Mouse (Mus musculus) regulatory T cell (primary cell): ENCODE measurements around the gene Faiml.

Source experiments
- in situ Hi-C: fragments of 300-600 bp; cut with MboI, MseI; formaldehyde crosslinking; loops from one replicate; pipeline ENCODE4 v1.15.1; 2025; ENCODE audit warnings: high pct_unique_total_duplicates

Gene Faiml

DNA sequence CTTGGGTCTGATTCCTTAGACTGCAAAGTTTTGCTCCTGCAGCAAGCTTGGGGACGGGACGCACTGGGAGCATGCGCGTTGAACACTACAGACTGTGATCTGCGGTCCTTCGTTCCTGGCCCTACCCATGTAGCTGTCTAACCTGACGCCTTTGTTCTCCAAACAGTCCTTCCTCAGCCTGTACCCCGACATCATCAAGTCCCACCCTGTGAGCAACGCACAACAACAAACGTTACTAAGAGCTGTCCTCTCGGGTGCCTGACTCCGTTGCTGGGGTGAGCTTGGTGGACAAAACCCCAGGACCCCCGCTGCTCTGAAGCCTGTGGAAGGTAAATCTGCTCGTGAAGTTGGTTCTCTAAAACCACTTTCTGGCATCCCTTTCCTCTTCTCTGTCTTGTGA, at the start of gene Faiml:
Gene Faiml (minus strand): TSS at position 101 of the 400 bp plus-strand sequence.
- in situ Hi-C loops: no loop called here

DNA sequence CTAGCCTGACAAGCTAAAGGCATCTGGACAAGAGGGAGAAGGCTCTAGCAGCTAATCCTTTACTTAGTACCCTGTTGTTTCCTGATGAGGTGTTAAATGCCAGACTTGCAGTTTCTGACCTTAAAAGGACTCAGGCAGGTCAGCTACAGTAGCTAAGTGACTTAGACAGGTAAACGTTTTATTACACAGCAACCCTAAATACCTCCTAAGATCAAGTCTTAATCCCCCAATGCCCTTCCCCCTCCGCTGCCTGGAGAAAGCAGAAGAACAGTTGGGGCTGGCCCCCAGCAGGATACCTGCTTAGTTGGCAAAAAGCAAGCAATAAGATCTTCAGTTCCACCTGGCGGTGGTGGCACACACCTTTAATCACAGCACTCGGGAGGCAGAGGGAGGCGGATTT, 21.9 kb upstream of the Faiml start:
- in situ Hi-C loops: no loop called here

DNA sequence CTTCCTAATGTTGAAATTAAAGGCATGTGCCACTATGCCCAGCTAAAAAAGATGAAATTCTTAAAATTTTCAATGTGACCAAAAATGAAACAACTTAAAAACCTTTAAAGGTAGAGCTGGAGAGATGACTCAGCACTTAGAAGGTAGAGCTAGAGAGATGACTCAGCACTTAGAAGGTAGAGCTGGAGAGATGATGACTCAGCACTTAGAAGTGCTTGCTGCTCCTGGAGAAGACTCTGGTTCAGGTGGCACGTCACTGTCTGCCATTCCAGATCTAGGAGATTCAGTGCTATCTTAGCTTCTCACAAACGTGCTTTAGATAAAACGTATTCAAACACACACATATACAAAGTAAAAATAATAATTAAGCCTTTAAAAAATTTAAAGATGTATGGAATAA, 19.8 kb upstream of the Faiml start:
- in situ Hi-C loops: no loop called here

DNA sequence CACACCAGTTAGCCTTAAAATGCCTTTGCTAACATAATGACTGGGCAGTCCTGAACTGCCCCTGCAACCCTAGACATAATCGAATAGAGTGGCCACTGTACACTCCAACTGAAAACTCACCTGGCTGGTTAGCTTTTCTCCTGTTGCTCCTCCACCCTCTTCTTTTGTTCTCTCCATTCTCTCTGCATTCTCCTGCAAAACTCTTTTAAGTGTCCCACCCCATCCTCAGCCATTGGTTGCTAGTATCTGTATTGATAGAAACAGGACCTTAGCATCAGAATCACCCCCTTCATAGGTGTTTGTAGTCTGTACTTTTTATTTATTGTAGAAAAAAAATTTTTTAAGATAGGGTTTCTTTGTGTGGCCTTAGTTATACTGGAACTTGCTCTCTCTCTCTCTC, 19.2 kb upstream of the Faiml start:
- in situ Hi-C loops: no loop called here

DNA sequence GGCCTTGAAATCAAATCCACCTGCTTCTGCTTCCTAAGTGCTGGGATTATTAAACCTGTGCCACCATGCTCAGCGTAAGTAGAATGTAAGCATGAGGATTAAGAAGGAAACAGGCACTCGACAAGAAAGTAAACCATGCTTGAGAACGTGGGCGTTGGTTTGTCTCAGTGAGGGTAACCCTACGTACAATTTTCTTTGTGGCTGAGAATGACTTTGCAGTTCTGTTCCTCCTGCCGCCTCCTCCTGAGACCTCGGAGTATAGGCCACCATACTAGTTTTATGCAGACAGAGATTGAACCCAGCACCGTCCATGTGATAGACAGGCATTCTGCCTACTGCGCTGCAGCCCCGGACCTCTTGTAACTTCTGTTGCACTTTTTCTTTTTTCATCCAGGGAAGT, 16.8 kb upstream of the Faiml start:
- in situ Hi-C loops: no loop called here

DNA sequence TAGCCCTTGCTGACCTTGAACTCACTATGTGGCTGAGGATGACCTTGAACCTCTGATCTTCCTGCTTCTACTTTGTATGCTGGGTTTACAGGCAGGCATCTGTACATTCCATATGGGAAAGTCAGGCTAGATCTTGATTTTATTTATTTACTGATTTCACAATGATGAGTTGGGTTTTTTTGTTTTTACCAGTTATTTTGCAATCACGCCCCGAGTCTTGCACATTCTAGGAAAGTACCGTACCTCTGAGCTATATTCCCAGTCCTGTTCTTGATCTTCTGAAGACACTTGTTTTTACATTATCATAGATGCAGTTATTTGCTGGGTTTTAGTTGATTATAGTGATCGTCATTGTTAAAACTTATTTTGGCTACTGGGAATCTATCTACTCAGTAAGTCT, 11.9 kb upstream of the Faiml start:
- in situ Hi-C loops: loop anchor here (10.0 kb wide), 2 partner anchors 274 to 644 kb away; partner anchors contain the start of gene Mrps22

DNA sequence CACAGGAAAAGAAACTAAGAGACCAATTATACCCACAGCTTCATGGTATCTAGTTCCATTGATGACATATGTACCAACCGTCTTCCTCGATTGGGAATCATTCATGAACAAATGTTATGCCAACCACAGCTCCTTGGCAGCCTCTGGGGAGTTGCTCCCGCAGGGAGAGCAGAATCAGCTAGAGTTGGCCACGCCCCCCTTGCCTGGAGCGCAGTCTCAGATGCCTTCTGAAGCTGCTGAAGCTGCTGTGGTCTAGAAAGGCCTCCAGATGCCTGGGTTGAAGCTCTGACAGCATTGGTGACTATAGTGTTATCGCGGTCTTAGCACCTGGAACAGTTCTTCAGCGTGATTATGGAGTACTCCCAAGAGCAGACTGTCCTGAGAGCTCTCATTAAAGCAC, 11.3 kb upstream of the Faiml start:
- in situ Hi-C loops: loop anchor here (10.0 kb wide), 2 partner anchors 274 to 644 kb away; partner anchors contain the start of gene Mrps22

DNA sequence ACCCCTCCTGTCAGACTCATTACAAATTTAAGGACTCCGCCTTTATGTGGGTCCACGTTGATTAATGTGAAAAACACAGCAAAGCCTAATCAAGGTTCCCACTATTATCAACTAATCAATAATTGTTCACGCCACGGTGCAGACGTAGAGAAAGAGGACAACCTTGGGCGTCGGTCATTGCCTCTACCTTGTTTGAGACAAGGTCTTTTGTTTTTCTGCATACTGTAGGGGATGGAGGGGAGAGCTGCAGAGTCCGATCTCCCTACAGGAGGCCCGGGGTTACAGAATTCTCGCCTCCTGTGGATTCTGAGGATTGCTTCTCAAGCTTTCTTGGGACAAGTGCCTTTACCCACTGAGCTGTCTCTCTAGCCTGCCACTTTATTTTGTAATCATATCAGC, 6.9 kb upstream of the Faiml start:
- in situ Hi-C loops: loop anchor here (5.0 to 10.0 kb wide), 3 partner anchors 102 to 639 kb away; partner anchors contain the start of genes Mrps22 and Pik3cb

DNA sequence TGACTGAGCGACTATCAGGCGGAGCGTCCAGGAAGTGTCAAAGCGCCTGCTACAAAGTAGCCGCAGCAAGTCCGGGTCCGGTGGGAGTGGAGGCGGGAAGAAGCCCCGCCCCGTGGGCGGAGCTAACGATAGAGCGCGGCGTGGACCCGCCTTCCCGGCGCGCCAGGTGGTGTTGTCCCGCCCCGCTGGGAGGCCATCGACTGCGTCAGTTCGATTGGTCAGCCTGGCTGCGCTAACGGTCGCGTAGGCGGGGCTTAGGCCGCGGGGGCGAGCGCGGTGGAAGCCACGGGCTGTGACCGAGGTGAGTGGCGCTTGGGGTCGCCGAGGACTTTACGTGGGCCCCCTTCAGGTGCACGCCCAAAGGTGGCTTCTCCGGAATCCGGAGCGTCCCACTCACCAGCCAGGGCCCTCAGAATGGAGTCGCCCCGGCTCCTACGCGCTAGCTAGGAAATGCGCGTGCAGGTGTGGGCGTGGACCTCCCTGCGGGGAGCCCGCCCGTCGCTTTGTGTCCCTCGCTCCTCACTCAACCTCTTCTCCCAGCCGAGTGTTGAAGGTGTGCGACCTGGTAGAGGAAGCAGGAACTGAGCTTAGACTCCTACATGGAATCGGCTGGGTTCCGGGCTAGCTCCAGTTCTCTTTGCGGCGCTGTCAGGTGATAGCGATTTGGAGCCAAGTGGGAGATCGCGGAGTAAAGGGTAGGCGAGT, 6.3 kb upstream of the Faiml start, which contains the start of gene Cep70:
Gene Cep70 (plus strand): TSS at position 178 of the 705 bp plus-strand sequence.
- in situ Hi-C loops: loop anchor here (5.0 to 10.0 kb wide), 3 partner anchors 101 to 639 kb away; partner anchors contain the start of genes Mrps22 and Pik3cb

DNA sequence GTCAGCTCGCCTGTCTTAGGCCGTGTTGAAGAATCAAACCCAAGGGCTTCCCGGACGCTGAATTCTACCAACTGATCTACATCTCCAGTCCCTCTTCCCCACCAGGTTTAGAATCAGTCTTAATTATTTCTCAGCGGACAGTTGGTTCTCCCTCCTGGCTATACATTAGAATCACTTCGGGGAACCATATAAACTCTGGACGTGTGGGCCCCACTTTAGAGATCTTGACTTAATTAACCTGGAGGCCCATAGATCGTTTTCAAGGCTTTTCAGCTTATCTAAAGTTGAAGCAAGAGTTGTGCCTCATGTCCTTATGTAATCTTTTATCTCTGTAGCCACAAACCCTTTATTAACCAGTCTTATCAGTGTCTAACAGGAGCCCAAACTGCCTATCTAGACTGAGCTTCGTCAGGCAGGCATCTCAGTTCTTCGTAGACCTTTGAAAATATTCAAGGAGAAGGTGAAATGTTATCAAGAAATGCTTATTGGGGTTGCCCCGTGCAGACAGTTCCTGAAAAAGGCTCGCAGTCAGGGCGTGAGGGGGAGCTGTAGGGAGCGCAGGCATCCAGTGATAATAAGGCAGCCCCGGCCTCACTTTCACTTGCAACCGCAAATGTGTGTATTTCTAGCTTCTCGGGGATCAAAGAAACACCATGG, 5.6 kb upstream of the Faiml start:
- in situ Hi-C loops: loop anchor here (5.0 to 10.0 kb wide), 3 partner anchors 100 to 638 kb away; partner anchors contain the start of genes Mrps22 and Pik3cb

DNA sequence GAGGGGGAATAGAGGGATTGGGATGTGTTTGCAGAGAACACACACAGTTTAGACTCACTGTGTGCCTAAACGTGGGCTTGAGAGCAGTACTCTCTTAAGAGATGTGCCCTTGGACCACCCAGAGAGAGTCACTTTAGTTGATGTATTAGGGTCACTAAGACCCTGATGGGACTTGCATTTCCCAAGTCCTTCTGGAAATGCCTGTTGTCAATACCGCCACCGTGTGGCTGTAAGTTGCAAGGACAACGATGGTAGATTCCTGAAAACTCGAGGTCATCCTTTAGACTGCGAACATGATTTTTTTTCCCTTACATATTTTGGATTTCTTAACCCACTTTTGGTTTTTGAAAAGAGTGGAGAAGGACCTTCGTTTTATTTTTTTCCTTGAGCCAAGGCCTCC, 5.0 kb upstream of the Faiml start:
- in situ Hi-C loops: loop anchor here (5.0 to 10.0 kb wide), 3 partner anchors 100 to 637 kb away; partner anchors contain the start of genes Mrps22 and Pik3cb

DNA sequence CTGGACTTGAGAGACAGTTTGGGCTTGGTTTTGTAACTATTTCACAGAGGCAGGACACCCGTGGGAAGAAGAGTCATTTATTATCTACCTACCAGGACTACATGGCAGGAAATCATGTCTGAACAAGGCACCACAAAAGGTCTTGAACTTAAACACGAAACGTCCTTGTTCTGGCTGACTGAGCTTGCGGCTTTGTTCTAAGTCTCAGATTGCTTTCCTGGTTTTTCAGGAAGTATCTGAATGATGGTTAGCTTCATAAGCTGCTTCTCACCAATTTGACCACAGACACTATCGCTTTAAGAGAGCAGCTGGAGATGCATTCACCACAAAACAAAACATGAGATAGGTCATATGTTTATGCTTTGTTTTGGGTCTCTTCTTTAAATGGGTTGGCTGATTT, 3.5 kb upstream of the Faiml start:
- in situ Hi-C loops: loop anchor here (5.0 to 10.0 kb wide), 3 partner anchors 98 to 636 kb away; partner anchors contain the start of genes Mrps22 and Pik3cb

DNA sequence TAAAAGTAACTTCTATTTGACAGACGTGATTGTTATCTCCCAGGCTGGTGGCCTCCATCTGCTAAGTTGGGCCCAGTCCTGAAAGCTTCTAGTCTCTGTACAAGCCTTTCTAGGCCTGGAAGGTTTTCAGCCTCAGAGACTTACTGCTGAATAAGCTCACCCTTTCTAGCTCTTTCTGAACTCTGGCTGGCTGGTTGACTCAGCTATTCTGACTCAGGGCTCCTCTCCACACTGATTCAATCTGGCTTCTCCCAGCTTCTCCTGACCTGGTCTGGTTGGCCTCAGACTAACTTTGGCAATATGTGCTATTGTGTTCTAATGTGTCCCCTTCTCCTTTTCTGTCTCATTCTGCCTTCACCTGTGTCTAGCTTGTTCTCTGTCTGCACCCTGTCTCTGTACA, 2.2 kb upstream of the Faiml start:
- in situ Hi-C loops: no loop called here

DNA sequence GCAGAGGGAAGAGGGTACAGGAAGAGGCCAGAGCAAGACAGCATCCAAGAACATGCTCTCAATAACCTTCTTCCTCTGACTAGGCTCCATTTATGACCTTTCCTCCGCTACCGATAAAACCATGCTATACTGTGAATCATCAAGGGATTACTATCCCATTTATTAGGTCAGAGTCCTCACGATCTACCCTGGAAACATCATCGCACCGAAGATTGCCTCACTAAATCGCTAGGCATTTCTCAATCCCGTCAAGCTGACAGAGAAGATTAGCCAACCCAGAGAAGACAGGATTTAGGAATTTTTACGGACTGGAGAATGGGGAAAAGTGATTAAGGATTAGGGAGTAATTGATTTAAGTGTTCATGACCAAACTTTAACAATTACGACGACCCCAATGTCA, 1.2 kb upstream of the Faiml start:
- in situ Hi-C loops: no loop called here

DNA sequence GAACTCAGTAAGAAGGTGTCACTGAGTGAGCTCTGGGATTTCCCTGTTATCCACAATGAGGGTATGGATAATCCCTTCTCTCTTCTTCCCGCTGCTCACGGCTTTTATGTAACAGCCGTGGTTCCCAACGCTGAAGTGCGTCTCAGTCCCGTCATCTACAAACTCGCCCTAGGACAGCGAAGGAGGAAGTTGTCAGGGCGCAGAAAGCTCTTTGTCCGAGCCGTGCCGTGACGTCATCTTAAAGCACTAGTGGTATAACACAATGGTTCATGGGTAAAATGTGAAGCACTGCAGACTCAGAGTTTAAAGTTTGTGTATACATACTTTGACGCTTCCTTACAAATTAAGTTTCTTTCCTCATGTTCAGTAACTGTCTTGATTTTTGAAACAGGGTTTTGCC, 7.6 kb downstream of the Faiml start:
- in situ Hi-C loops: no loop called here

DNA sequence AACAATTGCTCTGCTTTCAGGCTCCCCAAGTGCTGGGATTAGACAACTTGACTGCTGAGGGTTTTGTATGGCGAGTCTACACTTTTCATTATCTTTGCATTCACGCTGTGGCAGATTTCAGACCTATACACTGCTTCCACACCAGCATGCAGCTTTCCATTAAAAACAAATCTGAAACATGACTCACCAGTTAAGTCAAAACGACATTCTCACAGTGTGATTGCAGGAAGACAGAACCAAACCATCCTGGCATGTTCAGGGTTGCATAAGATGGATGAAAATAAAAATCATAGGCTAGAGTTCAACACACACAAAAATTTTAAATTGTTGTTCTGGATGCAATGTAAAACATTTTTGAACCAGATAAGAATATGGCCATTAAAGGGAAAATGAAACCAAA, 12.5 kb downstream of the Faiml start:
- in situ Hi-C loops: no loop called here

DNA sequence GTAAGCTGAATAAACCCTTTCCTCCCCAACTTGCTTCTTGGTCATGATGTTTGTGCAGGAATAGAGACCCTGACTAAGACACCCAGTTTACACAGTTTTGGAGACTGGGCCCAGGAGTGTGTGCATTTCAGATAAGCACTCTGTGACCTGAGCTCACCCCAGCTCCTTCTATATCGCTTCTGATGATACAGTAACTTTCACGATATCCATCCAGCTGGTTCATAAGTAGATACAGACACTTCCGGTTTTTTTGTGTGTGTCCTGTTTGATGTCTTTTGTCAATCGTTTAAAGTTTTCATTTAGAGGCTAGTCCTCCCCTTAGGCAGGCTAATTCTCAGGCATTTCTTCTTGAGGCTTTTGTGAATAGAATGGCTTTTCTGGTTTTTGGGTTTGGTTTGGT, 15.4 kb downstream of the Faiml start:
- in situ Hi-C loops: no loop called here

DNA sequence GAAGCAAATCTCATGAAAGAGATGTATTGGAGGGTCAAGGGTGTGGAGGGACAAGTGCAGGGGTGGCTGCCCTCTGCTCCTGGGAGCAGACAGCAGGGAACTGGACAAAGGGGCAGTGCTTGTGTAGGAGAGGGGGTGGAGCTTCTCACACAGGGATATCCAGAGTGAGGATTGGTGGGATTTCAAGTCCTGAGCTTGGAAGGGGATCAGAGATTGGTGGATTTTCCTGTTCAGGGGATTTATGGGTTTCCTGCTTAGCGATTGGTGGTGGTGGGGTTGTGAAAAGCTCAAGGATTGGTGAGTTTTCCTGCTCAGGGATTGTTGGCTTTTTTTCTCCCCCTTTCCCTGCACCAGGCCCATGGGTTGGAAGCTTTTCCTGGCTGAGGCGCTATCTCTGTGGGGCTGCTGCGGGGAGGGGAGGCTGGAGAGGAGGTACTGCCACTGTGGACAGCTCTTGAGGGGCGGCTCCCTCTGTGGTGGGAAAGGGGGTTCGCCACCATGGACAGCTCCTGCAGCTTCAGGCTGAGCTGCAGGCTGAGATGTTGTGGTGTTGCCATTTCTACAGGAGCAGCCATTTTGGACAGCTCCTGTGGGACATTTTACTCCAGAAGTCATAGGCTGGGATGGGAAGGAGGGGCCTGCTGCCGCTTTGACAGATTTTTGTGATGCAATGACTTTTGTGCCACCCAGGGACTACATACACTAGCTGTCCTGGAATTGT, 18.9 kb downstream of the Faiml start:
- in situ Hi-C loops: no loop called here

DNA sequence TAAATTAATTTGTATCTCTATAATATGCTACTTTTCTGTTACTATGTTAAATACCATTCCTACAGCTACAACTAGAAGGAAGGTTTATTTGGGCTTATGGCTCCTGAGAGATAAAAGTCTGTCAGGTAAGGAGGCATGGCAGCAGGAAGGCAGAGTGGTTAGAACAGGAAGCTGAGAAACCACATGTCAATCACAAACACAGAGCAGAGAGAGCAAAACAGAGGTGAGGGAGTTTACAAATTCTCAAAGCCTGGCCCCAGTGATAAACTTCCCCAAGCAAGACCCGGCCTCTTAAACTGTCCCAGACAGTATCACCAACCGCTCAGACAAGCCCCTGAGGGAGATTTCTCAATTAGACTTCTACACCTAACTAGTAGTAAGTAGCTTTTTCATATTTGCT, 20.9 kb downstream of the Faiml start:
- in situ Hi-C loops: no loop called here

DNA sequence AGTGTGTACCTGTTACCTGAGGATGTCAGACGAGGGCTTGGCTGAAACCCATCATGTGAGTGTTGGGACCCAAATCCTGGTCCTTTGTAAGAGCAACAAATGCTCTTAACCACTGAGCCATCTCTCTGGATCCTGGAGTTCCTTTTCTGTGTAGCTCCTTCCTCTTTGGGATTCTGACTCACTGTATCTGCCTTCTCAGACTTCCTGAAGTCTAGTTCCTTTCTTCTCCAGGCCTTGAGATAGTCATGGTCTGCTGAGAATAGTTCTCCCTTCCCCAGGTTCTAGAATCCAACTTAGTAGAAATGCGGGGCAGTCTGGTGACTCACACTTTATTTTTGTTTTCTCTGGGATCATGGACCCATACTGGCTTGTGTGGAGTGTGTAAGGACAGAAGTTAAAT, 24.4 kb downstream of the Faiml start:
- in situ Hi-C loops: no loop called here

DNA sequence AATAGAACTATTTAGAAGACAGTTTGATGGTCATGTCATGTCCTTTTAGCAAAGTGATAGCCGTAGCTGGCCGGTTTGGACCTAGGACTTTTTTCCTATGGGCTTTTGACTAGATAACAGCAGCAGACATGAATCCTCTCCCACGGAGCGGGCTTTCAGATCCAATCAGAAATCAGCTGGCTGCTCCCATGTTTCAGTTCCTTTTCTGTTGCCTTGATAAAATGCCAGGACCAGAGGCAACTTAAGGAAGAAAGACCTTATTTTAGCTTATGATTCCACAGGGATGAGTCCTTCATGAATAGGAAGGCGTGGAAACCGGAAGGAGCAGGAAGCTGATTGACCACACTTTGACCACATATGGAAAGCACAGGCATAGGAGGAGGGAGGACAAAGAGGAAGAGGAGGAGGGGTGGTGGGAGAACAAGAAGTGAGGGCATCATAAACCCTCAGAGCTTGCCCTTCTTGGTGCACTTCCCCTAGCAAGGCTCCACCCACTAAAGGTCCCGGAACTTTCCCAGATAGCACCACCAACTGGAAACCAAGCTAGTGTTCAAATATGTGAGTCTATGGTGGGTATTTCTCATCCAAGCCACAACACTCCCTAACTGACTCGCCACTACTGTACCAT, 53.9 kb downstream of the Faiml start:
- in situ Hi-C loops: loop anchor here (25.0 kb wide), 1 partner anchor 1296 kb away; no protein-coding TSS in a partner anchor
